Mouse (Mus musculus): ENCODE data around the gene Slc40a1.

The Slc40a1 gene

GRCm38 (mm10) chr1:45882076-45882475 lies 44.2 kb downstream of the Slc40a1 start:
- no peak for DNase-seq

GRCm38 (mm10) chr1:45881228-45881832 lies 45.0 kb downstream of the Slc40a1 start:
- DNase-seq, result no peak

GRCm38 (mm10) chr1:45877463-45877862 lies 48.9 kb downstream of the Slc40a1 start:
- DNase-seq, result no peak

- no peak for DNase-seq
Measured at GRCm38 (mm10) chr1:45876450-45877198, 49.7 kb downstream of the Slc40a1 start.

- no peak for DNase-seq
Measured at GRCm38 (mm10) chr1:45875640-45876039, 50.7 kb downstream of the Slc40a1 start.

- DNase-seq, result no peak
Measured at GRCm38 (mm10) chr1:45873250-45873649, 53.1 kb downstream of the Slc40a1 start.

GRCm38 (mm10) chr1:45868479-45869137 lies 57.7 kb downstream of the Slc40a1 start:
- DNase-seq, result no peak

GRCm38 (mm10) chr1:45868050-45868449 lies 58.3 kb downstream of the Slc40a1 start:
- DNase-seq, result no peak

- DNase-seq, result no peak
Measured at GRCm38 (mm10) chr1:45866288-45867018, 59.9 kb downstream of the Slc40a1 start.

- DNase-seq, result no peak
Measured at GRCm38 (mm10) chr1:45865727-45866126, 60.6 kb downstream of the Slc40a1 start.

- no peak for DNase-seq
Measured at GRCm38 (mm10) chr1:45865316-45865715, 61.0 kb downstream of the Slc40a1 start.

GRCm38 (mm10) chr1:45864564-45865014 lies 61.7 kb downstream of the Slc40a1 start:
- DNase-seq, result no peak

GRCm38 (mm10) chr1:45863641-45864040 lies 62.7 kb downstream of the Slc40a1 start:
- DNase-seq, result no peak

- DNase-seq, result no peak
Measured at GRCm38 (mm10) chr1:45861162-45861561, 65.2 kb downstream of the Slc40a1 start.

- DNase-seq, result no peak
Measured at GRCm38 (mm10) chr1:45860349-45860748, 66.0 kb downstream of the Slc40a1 start.
